Comparison of ENCODE assay signal across 23 mouse cellular contexts in the genomic region with DNA sequence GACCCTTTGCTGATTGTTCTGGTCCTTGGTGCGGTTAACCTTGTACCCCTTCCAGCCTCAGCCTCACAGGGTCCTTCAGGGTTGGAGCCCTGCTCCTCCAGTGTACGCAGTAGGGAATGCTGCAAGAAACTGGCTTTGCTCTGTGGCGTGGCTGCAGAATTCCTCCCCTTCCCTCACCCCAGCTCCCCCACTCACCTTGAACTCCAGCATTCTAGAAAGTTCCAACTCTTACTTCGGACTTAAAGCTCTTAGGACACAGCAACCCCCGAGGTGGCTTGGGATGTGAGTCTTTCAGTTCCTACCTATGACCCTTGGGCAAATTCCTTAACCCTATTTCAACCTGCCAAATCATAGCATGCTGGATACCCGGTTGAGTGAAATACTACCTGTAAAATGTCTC.
DNase-seq lines count a peak whose midpoint lies in the region; ATAC-seq and TF ChIP-seq lines count a peak whose summit lies in the region.
"Had no signal": no experiment of that assay in that cellular context is flagged by ENCODE, and none has a peak within 500 bp of the region (broad histone marks: within the 10 kb centered on the region; RNA-seq: fewer than 3 reads in every experiment).

No protein-coding gene starts in this region.

- no peaks in the 10 kb centered on the region for H3K79me2 ChIP-seq in myocyte (ENCODE audit: control insufficient read depth, insufficient read depth)

- peak overlapping the region; percentile 30; the same call in 1 of the 2 replicates for H3K27ac ChIP-seq in hindbrain, embryonic 10.5 days
- no peak overlapping the region for H3K27ac ChIP-seq in hindbrain, embryonic 12.5 days
- 0 out of 2 replicates have a peak overlapping the region, but pooled peaks have one; percentile 29 for H3K27ac ChIP-seq in lung, postnatal 0 days (ENCODE audit: low read length)
- H3K27ac ChIP-seq in forebrain, embryonic 16.5 days (ENCODE audit: low read length): no peak overlapping the region
- H3K27ac ChIP-seq: embryonic facial prominence, embryonic 10.5 days; forebrain, embryonic 12.5 days; hindbrain, embryonic 14.5 days; limb, embryonic 12.5 days; liver, embryonic 12.5 days had no signal

- peaks cover 25% of the 10 kb centered on the region for H3K4me1 ChIP-seq in hindbrain, embryonic 10.5 days (replicated peaks)
- peaks cover 13% of the 10 kb centered on the region for H3K4me1 ChIP-seq in hindbrain, embryonic 12.5 days
- H3K4me1 ChIP-seq in lung, postnatal 0 days (ENCODE audit: insufficient read depth, low read depth, low read length): 0 out of 2 replicates have a peak, but pooled peaks cover 4% of the 10 kb centered on the region
- 0 out of 2 replicates have a peak, but pooled peaks cover 5% of the 10 kb centered on the region for H3K4me1 ChIP-seq in forebrain, embryonic 16.5 days (replicated peaks; ENCODE audit: control insufficient read depth, insufficient read depth, low read length)
- H3K4me1 ChIP-seq: liver, embryonic 12.5 days; megakaryocyte, embryonic 14.5 days had no signal

- no peak for ATAC-seq in hindbrain, embryonic 12.5 days (ENCODE audit: low FRiP score)
- ATAC-seq in lung, postnatal 0 days: no peak
- no peak for ATAC-seq in forebrain, embryonic 16.5 days
- ATAC-seq: activated CD4-positive, CD25-positive, alpha-beta regulatory T cell, adult 4 months; liver, embryonic 12.5 days had no signal

- H3K9me3 ChIP-seq in hindbrain, embryonic 10.5 days: no peaks in the 10 kb centered on the region
- H3K9me3 ChIP-seq in hindbrain, embryonic 12.5 days (replicated peaks): no peaks in the 10 kb centered on the region
- no peaks in the 10 kb centered on the region for H3K9me3 ChIP-seq in lung, postnatal 0 days (ENCODE audit: low read length)
- no peaks in the 10 kb centered on the region for H3K9me3 ChIP-seq in forebrain, embryonic 16.5 days (ENCODE audit: control insufficient read depth, low read length)
- H3K9me3 ChIP-seq: embryonic facial prominence, embryonic 10.5 days; embryonic facial prominence, embryonic 15.5 days; forebrain, embryonic 12.5 days; heart, embryonic 15.5 days; limb, embryonic 12.5 days; liver, embryonic 12.5 days had no signal

- no peaks in the 10 kb centered on the region for H3K27me3 ChIP-seq in hindbrain, embryonic 10.5 days (ENCODE audit: insufficient read depth, poor library complexity, severe bottlenecking)
- no peaks in the 10 kb centered on the region for H3K27me3 ChIP-seq in hindbrain, embryonic 12.5 days
- H3K27me3 ChIP-seq in lung, postnatal 0 days (replicated peaks; ENCODE audit: insufficient read depth, low read length): no peaks in the 10 kb centered on the region
- H3K27me3 ChIP-seq in myocyte (ENCODE audit: control insufficient read depth, insufficient read depth, insufficient read length): no peaks in the 10 kb centered on the region
- no peaks in the 10 kb centered on the region for H3K27me3 ChIP-seq in forebrain, embryonic 16.5 days (replicated peaks; ENCODE audit: control insufficient read depth, insufficient read depth, low read length)
- H3K27me3 ChIP-seq: embryonic facial prominence, embryonic 15.5 days; heart, embryonic 15.5 days; limb, embryonic 12.5 days had no signal

- TF ChIP-seq CTCF in lung, postnatal 0 days (IDR thresholded peaks at IDR 0.05): no peak

- no peak overlapping the region for H3ac ChIP-seq in myocyte (ENCODE audit: control insufficient read depth, insufficient read length)

- TF ChIP-seq POLR2A in myocyte (IDR thresholded peaks at IDR 0.05; ENCODE audit: insufficient read length, low read depth): no peak

- TF ChIP-seq EP300 in lung, postnatal 0 days (IDR thresholded peaks at IDR 0.05): no peak

- no peak overlapping the region for H3K4me3 ChIP-seq in hindbrain, embryonic 10.5 days
- H3K4me3 ChIP-seq in hindbrain, embryonic 12.5 days: no peak overlapping the region
- no peak overlapping the region for H3K4me3 ChIP-seq in lung, postnatal 0 days (ENCODE audit: low read depth, low read length)
- H3K4me3 ChIP-seq in myocyte: no peak overlapping the region
- H3K4me3 ChIP-seq in forebrain, embryonic 16.5 days (replicated peaks; ENCODE audit: low read length): no peak overlapping the region
- H3K4me3 ChIP-seq: embryonic facial prominence, embryonic 10.5 days; embryonic facial prominence, embryonic 15.5 days; forebrain, embryonic 12.5 days; heart, embryonic 15.5 days; limb, embryonic 12.5 days; liver, embryonic 12.5 days; megakaryocyte, embryonic 14.5 days had no signal

- WGBS in hindbrain, embryonic 10.5 days: 74% methylated on average over 6 of the region's 6 CpGs
- WGBS in hindbrain, embryonic 12.5 days: 85% methylated on average over 6 of the region's 6 CpGs
- 79% methylated on average over 6 of the region's 6 CpGs for WGBS in lung, postnatal 0 days
- WGBS in forebrain, embryonic 16.5 days: 90% methylated on average over 6 of the region's 6 CpGs

- peak; percentile 21 for DNase-seq in adrenal gland, adult 2 months
- no peak for DNase-seq in adrenal gland, postnatal 14 days
- no peak for DNase-seq in hindbrain, embryonic 10.5 days (ENCODE audit: low spot score)
- DNase-seq in lung, postnatal 0 days (ENCODE audit: low spot score): no peak
- no peak for DNase-seq in lung, postnatal 25 days (ENCODE audit: low spot score)
- DNase-seq: cerebellum, adult 8-10 months; kidney, adult 9 months; kidney, postnatal 10 days; liver, postnatal 0 days; thymus, adult 2 months; thymus, postnatal 36 days had no signal

- no peaks in the 10 kb centered on the region for H3K36me3 ChIP-seq in hindbrain, embryonic 10.5 days
- H3K36me3 ChIP-seq in hindbrain, embryonic 12.5 days: no peaks in the 10 kb centered on the region
- H3K36me3 ChIP-seq in lung, postnatal 0 days (ENCODE audit: insufficient read depth, low read length): no peaks in the 10 kb centered on the region
- H3K36me3 ChIP-seq in myocyte (ENCODE audit: control insufficient read depth, insufficient read depth): no peaks in the 10 kb centered on the region
- no peaks in the 10 kb centered on the region for H3K36me3 ChIP-seq in forebrain, embryonic 16.5 days (ENCODE audit: control insufficient read depth, insufficient read depth)
- H3K36me3 ChIP-seq: embryonic facial prominence, embryonic 10.5 days; embryonic facial prominence, embryonic 15.5 days; forebrain, embryonic 12.5 days; heart, embryonic 15.5 days; limb, embryonic 12.5 days; liver, embryonic 12.5 days had no signal

- no peak overlapping the region for H3K4me2 ChIP-seq in hindbrain, embryonic 12.5 days (replicated peaks)
- no peak overlapping the region for H3K4me2 ChIP-seq in lung, postnatal 0 days (replicated peaks; ENCODE audit: low read depth, low read length)
- peak overlapping the region; percentile 86 for H3K4me2 ChIP-seq in myocyte (ENCODE audit: low read depth)
- H3K4me2 ChIP-seq in forebrain, embryonic 16.5 days (ENCODE audit: low read length): no peak overlapping the region
- H3K4me2 ChIP-seq: embryonic facial prominence, embryonic 15.5 days; forebrain, embryonic 12.5 days; heart, embryonic 15.5 days; limb, embryonic 12.5 days; liver, embryonic 12.5 days had no signal

- H3K9ac ChIP-seq in hindbrain, embryonic 12.5 days: no peak overlapping the region
- H3K9ac ChIP-seq in lung, postnatal 0 days (replicated peaks; ENCODE audit: low read depth): no peak overlapping the region
- H3K9ac ChIP-seq in forebrain, embryonic 16.5 days (replicated peaks; ENCODE audit: low read depth, low read length): no peak overlapping the region
- H3K9ac ChIP-seq: embryonic facial prominence, embryonic 15.5 days; forebrain, embryonic 12.5 days; heart, embryonic 15.5 days; hindbrain, embryonic 14.5 days; limb, embryonic 12.5 days; liver, embryonic 12.5 days; liver, postnatal 0 days had no signal

TF ChIP-seq in myocyte, 11 proteins besides CTCF, POLR2A, EP300 and RAD21:
- TF ChIP-seq TCF12 (IDR thresholded peaks at IDR 0.05; ENCODE audit: insufficient read depth, poor library complexity, severe bottlenecking) (no peak), USF1 (IDR thresholded peaks at IDR 0.05; ENCODE audit: low read depth) (no peak), CEBPB (IDR thresholded peaks at IDR 0.05; ENCODE audit: insufficient read depth, poor library complexity, severe bottlenecking) (no peak), POLR2AphosphoS2 (IDR thresholded peaks at IDR 0.05; ENCODE audit: insufficient read length, low read depth) (no peak), MAX (IDR thresholded peaks at IDR 0.05; ENCODE audit: low read depth) (no peak), REST (IDR thresholded peaks at IDR 0.05; ENCODE audit: insufficient read depth, insufficient read length) (no peak), SRF (IDR thresholded peaks at IDR 0.05; ENCODE audit: control insufficient read depth, insufficient read length, low read depth) (no peak), MYOG (IDR thresholded peaks at IDR 0.05; ENCODE audit: control insufficient read depth in 1 of 3, insufficient read depth in 1 of 3, insufficient read length in 2 of 3, low read depth in 2 of 3) (no peak)
TF ChIP-seq in myocyte: peak in this region for 0.

Comparison
In these comparisons a context has a peak if more than half of its experiments do, and no peak if none do; other contexts are left out.
1. H3K27ac ChIP-seq: peak in hindbrain, embryonic 10.5 days (single experiment) and lung, postnatal 0 days (single experiment); none in hindbrain, embryonic 12.5 days (single experiment) and forebrain, embryonic 16.5 days (single experiment).